Mouse (Mus musculus) intestine, embryonic 16.5 days (tissue): ENCODE data around the gene Capg. TPM values are rescaled to one million over a fixed set of nuclear protein-coding genes. Genes with fewer than 3 reads are reported as not detected.

ENCODE experiments used
- ATAC-seq: fragments of 200-750 bp; cut with Nextera tagmentation; 2 replicates; pipeline ENCODE4 v1.8.0; 2017; ENCODE audit warnings: moderate TSS enrichment, moderate library complexity
- H3K27ac ChIP-seq: fragments of 300-500 bp; sonication (generic); 2 replicates; pipeline ENCODE4 v1.5.1; 2014; ENCODE audit warnings: mild to moderate bottlenecking, low read length
- H3K27me3 ChIP-seq: fragments of 300-500 bp; sonication (generic); replicated peaks from 2 replicates; pipeline ENCODE4 v1.6.1; 2014; ENCODE audit warnings: low read length, control low read depth, mixed read lengths; ENCODE audit not compliant: control insufficient read depth, insufficient read depth
- H3K36me3 ChIP-seq: fragments of 300-500 bp; sonication (generic); 2 replicates; pipeline ENCODE4 v1.6.1; 2014; ENCODE audit warnings: low read length, control low read depth; ENCODE audit not compliant: control insufficient read depth, insufficient read depth
- H3K4me1 ChIP-seq: fragments of 300-500 bp; sonication (generic); 2 replicates; pipeline ENCODE4 v1.6.1; 2014; ENCODE audit warnings: low read length, control low read depth, mixed read lengths; ENCODE audit not compliant: control insufficient read depth, insufficient read depth
- H3K4me2 ChIP-seq: fragments of 300-500 bp; sonication (generic); 2 replicates; pipeline ENCODE4 v1.6.1; 2014; ENCODE audit warnings: low read depth, low read length, control low read depth
- H3K4me3 ChIP-seq: fragments of 300-500 bp; sonication (generic); 2 replicates; pipeline ENCODE4 v1.5.1; 2014; ENCODE audit warnings: mild to moderate bottlenecking, low read length
- H3K9ac ChIP-seq: fragments of 300-500 bp; sonication (generic); 2 replicates; pipeline ENCODE4 v1.6.1; 2014; ENCODE audit warnings: low read depth, low read length
- H3K9me3 ChIP-seq: fragments of 300-500 bp; sonication (generic); 2 replicates; pipeline ENCODE4 v1.6.1; 2016; ENCODE audit warnings: low read length, control low read depth; ENCODE audit not compliant: control insufficient read depth
- WGBS: fragments of 180-500 bp; shearing (Covaris S2); extraction: QIAGEN DNeasy Blood & Tissue Kit; methylation state at CpG from one replicate; pipeline ENCODE4 v1.1.7; 2014; 5-methylcytosine and 5-hydroxymethylcytosine counted together
- polyA plus RNA-seq: library from polyadenylated mRNA; unstranded; fragments of >200 nt; fragmentation: Nextera tagmentation; extraction: Ambion mirVana; gene quantifications from 2 replicates; pipeline ENCODE4 v1.2.1, GENCODE M21; 2015

The Capg gene
- polyA plus RNA-seq, 1 experiment from 2014 or later = 35.2 TPM

DNA sequence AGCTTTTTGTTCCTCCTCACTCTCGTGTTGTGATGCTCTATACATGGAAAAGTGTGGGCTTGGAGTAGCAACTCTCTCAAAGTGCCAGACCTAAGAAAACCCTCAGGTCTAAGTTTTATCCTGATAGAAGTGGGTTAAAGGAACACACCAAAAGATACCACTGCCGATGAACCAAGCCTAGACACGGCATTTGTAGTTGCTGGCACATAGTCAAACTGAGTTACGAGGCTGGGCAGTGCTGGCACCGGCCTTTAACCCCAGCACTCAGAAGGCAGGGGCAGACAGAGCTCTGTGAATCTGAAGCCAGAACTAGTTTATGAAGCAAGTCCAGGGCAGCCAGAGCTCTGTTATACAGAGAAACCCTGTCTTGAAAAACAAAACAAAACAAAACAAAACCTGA lies 63.5 kb downstream of the Capg start:
- H3K4me2 ChIP-seq = no peak overlapping the region
- no peak overlapping the region for H3K27ac ChIP-seq
- 0 out of 2 replicates have a peak, but pooled peaks cover 15% of the 10 kb centered on the region for H3K36me3 ChIP-seq
- no peak overlapping the region for H3K4me3 ChIP-seq
- 88% methylated on average over 5 of the region's 5 CpGs for WGBS
- ATAC-seq = no peak
- H3K9me3 ChIP-seq = no peaks in the 10 kb centered on the region
- no peaks in the 10 kb centered on the region for H3K27me3 ChIP-seq
- H3K9ac ChIP-seq = no peak overlapping the region
- H3K4me1 ChIP-seq = no peaks in the 10 kb centered on the region; the same call in 1 of the 2 replicates

DNA sequence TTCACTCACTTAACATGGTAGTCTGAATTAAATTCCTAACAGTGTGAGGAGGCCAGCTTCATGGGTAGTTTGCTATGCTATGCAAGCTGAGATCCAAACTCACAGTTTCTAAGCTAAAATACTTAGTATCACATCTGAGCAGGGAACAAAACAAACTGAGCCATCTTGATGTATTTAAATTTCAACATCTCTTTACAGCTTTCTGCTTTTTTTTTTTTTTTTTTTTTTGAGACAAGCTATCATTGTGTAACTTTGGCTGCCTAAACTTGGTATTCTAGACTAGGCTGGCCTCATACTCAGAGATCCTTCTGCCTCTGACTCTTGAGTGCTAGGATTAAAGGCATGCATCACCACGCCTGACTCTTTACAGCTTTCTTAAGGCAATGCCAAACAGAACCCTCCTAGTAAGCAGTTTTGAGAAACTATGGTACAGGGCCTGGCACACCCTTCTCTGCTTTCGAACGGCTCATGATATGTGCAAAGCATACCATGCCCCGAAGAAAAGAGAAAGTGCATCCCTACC lies 64.5 kb downstream of the Capg start:
- H3K36me3 ChIP-seq = 0 out of 2 replicates have a peak, but pooled peaks cover 15% of the 10 kb centered on the region
- 78% methylated on average over 4 of the region's 4 CpGs for WGBS

DNA sequence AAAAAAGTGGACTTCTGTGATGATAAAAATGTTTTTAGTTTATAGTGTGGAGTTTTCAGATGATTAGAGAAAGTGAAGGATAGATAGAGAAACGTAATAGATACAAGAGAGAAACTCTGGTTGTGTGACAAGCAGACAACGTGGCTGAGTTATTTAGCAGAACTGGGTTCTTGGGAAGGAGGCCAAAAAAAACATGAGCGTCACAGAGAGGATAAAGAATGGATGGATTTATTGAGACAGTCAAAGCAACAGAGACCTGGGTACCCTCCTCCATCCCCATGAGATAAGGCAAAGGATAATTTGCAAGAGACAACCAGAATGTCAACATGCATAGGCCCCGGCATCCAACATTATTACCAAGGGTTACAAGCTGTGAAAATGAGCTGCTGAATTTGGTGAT lies 66.1 kb downstream of the Capg start:
- H3K9ac ChIP-seq = no peak overlapping the region
- no peak overlapping the region for H3K4me2 ChIP-seq
- WGBS = 74% methylated on average over 4 of the region's 4 CpGs
- 0 out of 2 replicates have a peak, but pooled peaks cover 15% of the 10 kb centered on the region for H3K36me3 ChIP-seq
- H3K27me3 ChIP-seq = no peaks in the 10 kb centered on the region
- ATAC-seq = no peak
- no peak overlapping the region for H3K27ac ChIP-seq
- peaks cover 13% of the 10 kb centered on the region for H3K4me1 ChIP-seq
- H3K9me3 ChIP-seq = no peaks in the 10 kb centered on the region
- H3K4me3 ChIP-seq = no peak overlapping the region

More for the DNA sequence above, 64.5 kb downstream of the Capg start:
- Histone ChIP-seq H3K4me2 (no peak overlapping the region), H3K4me1 (no peaks in the 10 kb centered on the region; the same call in 1 of the 2 replicates), H3K4me3 (no peak overlapping the region), H3K27me3 (no peaks in the 10 kb centered on the region), H3K9ac (no peak overlapping the region), H3K27ac (no peak overlapping the region), H3K9me3 (no peaks in the 10 kb centered on the region)
- no peak for ATAC-seq

Other genes with a start within 250 kb of the Capg start
- gene Sftpb, start 239.8 kb upstream of the Capg start, polyA plus RNA-seq = 0.11 and 0.18 TPM in 2 replicates
- gene Usp39, start 199.2 kb upstream of the Capg start, polyA plus RNA-seq = 30.0 and 33.0 TPM in 2 replicates
- gene 0610030E20Rik, start 197.1 kb upstream of the Capg start, polyA plus RNA-seq = 27.6 and 27.7 TPM in 2 replicates
- 16.4 and 18.0 TPM in 2 replicates for gene Tmem150a, start 188.9 kb upstream of the Capg start, polyA plus RNA-seq
- 159 and 162 TPM in 2 replicates for gene Rnf181, start 177.4 kb upstream of the Capg start, polyA plus RNA-seq
- gene Vamp5, start 163.9 kb upstream of the Capg start, polyA plus RNA-seq = 17.3 and 17.8 TPM in 2 replicates
- 251 and 269 TPM in 2 replicates for gene Vamp8, start 153.7 kb upstream of the Capg start, polyA plus RNA-seq
- 20.3 and 23.7 TPM in 2 replicates for gene Ggcx, start 130.1 kb upstream of the Capg start, polyA plus RNA-seq
- gene Mat2a, start 104.8 kb upstream of the Capg start, polyA plus RNA-seq = 268 and 293 TPM in 2 replicates
- gene Sh2d6, start 22.7 kb upstream of the Capg start, polyA plus RNA-seq = 0.32 and 0.42 TPM in 2 replicates
- gene Elmod3, start 54.0 kb downstream of the Capg start, polyA plus RNA-seq = 15.6 and 15.8 TPM in 2 replicates
- gene Retsat, start 54.1 kb downstream of the Capg start, polyA plus RNA-seq = 41.1 and 44.0 TPM in 2 replicates
- gene Tgoln1, start 72.6 kb downstream of the Capg start, polyA plus RNA-seq = 48.8 and 57.5 TPM in 2 replicates
- 8.5 and 11.2 TPM in 2 replicates for gene Tcf7l1, start 244.9 kb downstream of the Capg start, polyA plus RNA-seq